Mouse (Mus musculus): ENCODE data around the gene Cttnbp2. TPM values are rescaled to one million over a fixed set of nuclear protein-coding genes. Genes with fewer than 3 reads are reported as not detected.
"Not testable (repeated sequence)": the region's sequence is repeated elsewhere in the genome, so short reads cannot be mapped to it uniquely, and the experiment has no call there.

The Cttnbp2 gene
- polyA plus RNA-seq, 2 experiments: 21.3 to 33.9 TPM

GRCm38 (mm10) chr6:18408445-18408844 lies 106.2 kb downstream of the Cttnbp2 start:
- TF ChIP-seq POLR2A (IDR thresholded peaks at IDR 0.05; ENCODE audit: borderline replicate concordance, extremely low read depth, insufficient read depth, insufficient read length): no peak
- Histone ChIP-seq H3K27me3 (ENCODE audit: control insufficient read depth, insufficient read depth, low read length) (no peaks in the 10 kb centered on the region), H3K27ac (replicated peaks; ENCODE audit: low read depth, low read length) (no peak overlapping the region), H3K4me1 (ENCODE audit: control insufficient read depth, insufficient read depth, low read length) (no peaks in the 10 kb centered on the region), H3K4me3 (replicated peaks; ENCODE audit: low read length) (no peak overlapping the region), H3K36me3 (ENCODE audit: control insufficient read depth, insufficient read depth, low read length) (peaks cover 14% of the 10 kb centered on the region; the same call in 1 of the 2 replicates), H3K9ac (ENCODE audit: low read depth, low read length, severe bottlenecking) (no peak overlapping the region), H3K9me3 (ENCODE audit: control insufficient read depth, low read length) (no peaks in the 10 kb centered on the region), H3K4me2 (replicated peaks; ENCODE audit: low read depth, low read length, severe bottlenecking) (no peak overlapping the region)
- DNase-seq (ENCODE audit: low spot score) (no peak), ATAC-seq (ENCODE audit: low FRiP score, low read depth) (no peak)
- WGBS: 89% methylated on average over 7 of the region's 7 CpGs

GRCm38 (mm10) chr6:18401066-18401674 lies 113.5 kb downstream of the Cttnbp2 start:
- Histone ChIP-seq H3K27me3 (ENCODE audit: control insufficient read depth, insufficient read depth, low read length) (no peaks in the 10 kb centered on the region), H3K9ac (ENCODE audit: low read depth, low read length, severe bottlenecking) (no peak overlapping the region), H3K4me1 (ENCODE audit: control insufficient read depth, insufficient read depth, low read length) (no peaks in the 10 kb centered on the region), H3K4me2 (replicated peaks; ENCODE audit: low read depth, low read length, severe bottlenecking) (no peak overlapping the region), H3K36me3 (ENCODE audit: control insufficient read depth, insufficient read depth, low read length) (peaks cover 25% of the 10 kb centered on the region), H3K9me3 (ENCODE audit: control insufficient read depth, low read length) (peaks cover 3% of the 10 kb centered on the region; the same call in 1 of the 2 replicates), H3K27ac (replicated peaks; ENCODE audit: low read depth, low read length) (no peak overlapping the region), H3K4me3 (replicated peaks; ENCODE audit: low read length) (no peak overlapping the region)
- 93% methylated on average over 1 of the region's 1 CpGs for WGBS
- DNase-seq (ENCODE audit: low spot score) (no peak), ATAC-seq (ENCODE audit: low FRiP score, low read depth) (no peak)
- no peak for TF ChIP-seq POLR2A (IDR thresholded peaks at IDR 0.05; ENCODE audit: borderline replicate concordance, extremely low read depth, insufficient read depth, insufficient read length)

GRCm38 (mm10) chr6:18381380-18381779 lies 133.3 kb downstream of the Cttnbp2 start:
- Histone ChIP-seq H3K4me3 (replicated peaks; ENCODE audit: low read length) (no peak overlapping the region), H3K36me3 (ENCODE audit: control insufficient read depth, insufficient read depth, low read length) (peaks cover 7% of the 10 kb centered on the region), H3K9me3 (ENCODE audit: control insufficient read depth, low read length) (no peaks in the 10 kb centered on the region), H3K27me3 (ENCODE audit: control insufficient read depth, insufficient read depth, low read length) (no peaks in the 10 kb centered on the region), H3K4me2 (replicated peaks; ENCODE audit: low read depth, low read length, severe bottlenecking) (no peak overlapping the region), H3K27ac (replicated peaks; ENCODE audit: low read depth, low read length) (no peak overlapping the region), H3K9ac (ENCODE audit: low read depth, low read length, severe bottlenecking) (no peak overlapping the region), H3K4me1 (ENCODE audit: control insufficient read depth, insufficient read depth, low read length) (0 out of 2 replicates have a peak, but pooled peaks cover 4% of the 10 kb centered on the region)
- TF ChIP-seq POLR2A (IDR thresholded peaks at IDR 0.05; ENCODE audit: borderline replicate concordance, extremely low read depth, insufficient read depth, insufficient read length): no peak
- WGBS: 70% methylated on average over 2 of the region's 2 CpGs
- ATAC-seq (ENCODE audit: low FRiP score, low read depth) (no peak), DNase-seq (ENCODE audit: low spot score) (no peak)

GRCm38 (mm10) chr6:18380300-18381202 lies 134.1 kb downstream of the Cttnbp2 start:
- no peak for TF ChIP-seq POLR2A (IDR thresholded peaks at IDR 0.05; ENCODE audit: borderline replicate concordance, extremely low read depth, insufficient read depth, insufficient read length)
- Histone ChIP-seq H3K27ac (replicated peaks; ENCODE audit: low read depth, low read length) (no peak overlapping the region), H3K4me3 (replicated peaks; ENCODE audit: low read length) (no peak overlapping the region), H3K4me1 (ENCODE audit: control insufficient read depth, insufficient read depth, low read length) (0 out of 2 replicates have a peak, but pooled peaks cover 4% of the 10 kb centered on the region), H3K4me2 (replicated peaks; ENCODE audit: low read depth, low read length, severe bottlenecking) (no peak overlapping the region), H3K9me3 (ENCODE audit: control insufficient read depth, low read length) (no peaks in the 10 kb centered on the region), H3K36me3 (ENCODE audit: control insufficient read depth, insufficient read depth, low read length) (peaks cover 7% of the 10 kb centered on the region), H3K9ac (ENCODE audit: low read depth, low read length, severe bottlenecking) (no peak overlapping the region), H3K27me3 (ENCODE audit: control insufficient read depth, insufficient read depth, low read length) (no peaks in the 10 kb centered on the region)
- ATAC-seq (ENCODE audit: low FRiP score, low read depth): no peak
- peak; percentile 35 for DNase-seq (ENCODE audit: low spot score)
- WGBS: 62% methylated on average over 13 of the region's 13 CpGs

DNA sequence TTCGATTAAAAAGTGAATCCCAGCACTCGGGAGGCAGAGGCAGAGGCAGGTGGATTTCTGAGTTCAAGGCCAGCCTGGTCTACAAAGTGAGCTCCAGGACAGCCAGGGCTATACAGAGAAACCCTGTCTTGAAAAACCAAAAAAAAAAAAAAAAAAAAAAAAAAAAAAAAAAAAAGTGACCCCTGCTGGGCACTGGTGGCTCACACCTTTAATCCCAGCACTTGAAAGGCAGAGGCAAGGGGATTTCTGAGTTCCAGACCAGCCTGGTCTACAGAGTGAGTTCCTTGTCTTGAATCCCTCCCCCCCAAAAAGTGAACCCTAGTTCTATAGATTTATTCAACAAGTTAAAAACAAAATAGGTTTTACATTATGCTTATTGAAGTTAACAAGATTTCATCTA lies 136.9 kb downstream of the Cttnbp2 start:
- H3K9me3 ChIP-seq (ENCODE audit: control insufficient read depth, low read length); H3K4me3 ChIP-seq (replicated peaks; ENCODE audit: low read length); H3K36me3 ChIP-seq (ENCODE audit: control insufficient read depth, insufficient read depth, low read length); DNase-seq (ENCODE audit: low spot score); H3K9ac ChIP-seq (ENCODE audit: low read depth, low read length, severe bottlenecking); ATAC-seq (ENCODE audit: low FRiP score, low read depth); H3K4me1 ChIP-seq (ENCODE audit: control insufficient read depth, insufficient read depth, low read length); H3K27ac ChIP-seq (replicated peaks; ENCODE audit: low read depth, low read length); H3K4me2 ChIP-seq (replicated peaks; ENCODE audit: low read depth, low read length, severe bottlenecking); H3K27me3 ChIP-seq (ENCODE audit: control insufficient read depth, insufficient read depth, low read length): not testable (repeated sequence)
- WGBS: 87% methylated on average over 2 of the region's 2 CpGs
